Mouse (Mus musculus): ENCODE data around the gene Prrg2.

DNA sequence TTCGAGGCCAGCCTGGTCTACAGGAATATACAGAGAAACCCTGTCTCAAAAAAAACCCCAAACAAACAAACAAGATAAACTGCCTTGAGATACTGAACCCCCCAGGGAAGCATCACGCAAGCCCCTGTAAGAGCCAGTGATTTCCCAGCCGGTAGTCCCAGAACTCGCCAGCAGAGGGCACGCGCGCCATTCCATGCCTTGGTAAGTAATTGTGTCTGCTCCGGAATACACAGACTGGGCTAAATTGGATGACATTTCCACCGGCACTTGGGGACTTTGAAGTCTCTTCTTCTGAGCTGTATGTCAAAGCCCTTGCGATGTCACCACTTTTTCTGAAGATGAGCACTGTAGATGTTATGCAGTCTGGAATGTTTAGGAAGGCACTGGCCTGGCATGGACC, 17.4 kb upstream of the Prrg2 start:
- peak; percentile 98 for TF ChIP-seq CTCF (IDR thresholded peaks at IDR 0.05; ENCODE audit: extremely low read depth, insufficient read depth, insufficient read length, insufficient replicate concordance)
- no peak for TF ChIP-seq POLR2A (IDR thresholded peaks at IDR 0.05; ENCODE audit: low read depth, low read length)

All from spleen, adult 2 months (tissue).